Mouse (Mus musculus): ENCODE data around the gene Irx4. TPM values are rescaled to one million over a fixed set of nuclear protein-coding genes. Genes with fewer than 3 reads are reported as not detected.

Irx4 gene
- polyA plus RNA-seq, 1 experiment from 2014 or later = 17.5 TPM

DNA sequence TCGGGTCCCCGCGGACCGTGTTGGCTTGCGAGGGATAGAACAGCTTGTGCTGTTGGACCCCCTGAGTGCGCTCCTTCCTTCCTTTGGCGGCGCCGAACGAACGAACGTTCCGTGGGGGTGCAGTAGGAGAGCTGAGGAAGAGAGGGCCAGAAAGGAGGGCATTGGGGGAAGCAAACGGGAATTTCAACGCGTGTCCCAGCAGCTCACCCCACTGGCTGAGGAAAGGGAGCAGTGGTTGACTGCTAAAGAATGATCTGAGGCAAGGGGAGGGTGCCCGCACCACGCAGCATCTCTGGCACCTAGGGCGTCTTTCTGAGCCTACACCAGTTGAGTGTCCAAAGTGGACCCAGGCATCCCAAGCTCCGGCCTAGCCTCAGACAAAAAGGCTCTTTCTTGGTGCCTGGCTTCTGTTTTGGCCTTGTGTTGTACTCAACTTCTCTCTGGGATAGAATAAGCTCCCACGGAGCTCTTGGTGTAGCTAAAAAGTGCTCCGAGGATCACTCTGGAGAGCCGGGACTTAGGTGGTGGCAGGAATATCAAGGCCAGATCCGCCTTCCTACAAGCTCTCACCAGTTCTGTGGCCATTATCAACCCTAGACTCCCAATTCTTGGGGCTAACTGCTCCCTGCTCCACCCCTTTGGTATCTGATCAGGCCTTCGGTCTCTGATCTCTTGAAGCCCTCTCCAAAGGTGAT is 904 bp downstream of the Irx4 start:
- H3K27me3 ChIP-seq = peaks cover 90% of the 10 kb centered on the region
- no peak for ATAC-seq (ENCODE audit: insufficient number of reproducible peaks, low FRiP score, low TSS enrichment, low read depth)
- peak overlapping the region; percentile 71 for H3K4me2 ChIP-seq (replicated peaks)
- H3K9ac ChIP-seq = peak overlapping the region; percentile 28; the same call in 1 of the 2 replicates
- H3K4me3 ChIP-seq (replicated peaks) = peak overlapping the region; percentile 49
- 15% methylated on average over 18 of the region's 25 CpGs for WGBS
- peak overlapping the region; percentile 44; the same call in 1 of the 2 replicates for H3K27ac ChIP-seq (replicated peaks)
- H3K36me3 ChIP-seq = no peaks in the 10 kb centered on the region
- peaks cover 35% of the 10 kb centered on the region for H3K4me1 ChIP-seq
- H3K9me3 ChIP-seq (replicated peaks) = no peaks in the 10 kb centered on the region

DNA sequence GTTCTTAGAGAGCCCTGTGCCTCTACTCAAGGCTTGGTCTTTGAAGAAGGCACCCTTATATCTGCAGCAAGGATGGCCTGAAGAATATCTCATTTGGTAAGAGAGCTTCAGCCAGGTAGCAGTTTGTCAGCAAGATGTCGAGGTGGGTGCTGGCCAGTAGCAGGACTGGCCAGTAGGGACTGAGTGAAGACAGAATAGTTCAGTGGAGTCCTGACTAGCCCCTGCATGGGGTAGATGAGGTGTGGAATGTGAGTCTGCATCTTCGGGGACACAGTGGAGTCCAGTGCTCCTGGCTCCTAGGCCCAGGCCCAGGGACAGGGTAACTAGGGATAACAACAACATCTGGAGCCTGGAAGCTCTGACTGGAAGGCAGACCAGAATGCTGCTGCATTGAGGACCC is 1.6 kb downstream of the Irx4 start:
- Histone ChIP-seq H3K27ac (replicated peaks) (no peak overlapping the region), H3K4me2 (replicated peaks) (peak overlapping the region; percentile 71), H3K9me3 (replicated peaks) (no peaks in the 10 kb centered on the region), H3K4me3 (replicated peaks) (peak overlapping the region; percentile 49), H3K36me3 (no peaks in the 10 kb centered on the region), H3K4me1 (peaks cover 35% of the 10 kb centered on the region), H3K27me3 (peaks cover 97% of the 10 kb centered on the region), H3K9ac (no peak overlapping the region)
- no peak for ATAC-seq (ENCODE audit: insufficient number of reproducible peaks, low FRiP score, low TSS enrichment, low read depth)
- WGBS = 28% methylated on average over 2 of the region's 2 CpGs

DNA sequence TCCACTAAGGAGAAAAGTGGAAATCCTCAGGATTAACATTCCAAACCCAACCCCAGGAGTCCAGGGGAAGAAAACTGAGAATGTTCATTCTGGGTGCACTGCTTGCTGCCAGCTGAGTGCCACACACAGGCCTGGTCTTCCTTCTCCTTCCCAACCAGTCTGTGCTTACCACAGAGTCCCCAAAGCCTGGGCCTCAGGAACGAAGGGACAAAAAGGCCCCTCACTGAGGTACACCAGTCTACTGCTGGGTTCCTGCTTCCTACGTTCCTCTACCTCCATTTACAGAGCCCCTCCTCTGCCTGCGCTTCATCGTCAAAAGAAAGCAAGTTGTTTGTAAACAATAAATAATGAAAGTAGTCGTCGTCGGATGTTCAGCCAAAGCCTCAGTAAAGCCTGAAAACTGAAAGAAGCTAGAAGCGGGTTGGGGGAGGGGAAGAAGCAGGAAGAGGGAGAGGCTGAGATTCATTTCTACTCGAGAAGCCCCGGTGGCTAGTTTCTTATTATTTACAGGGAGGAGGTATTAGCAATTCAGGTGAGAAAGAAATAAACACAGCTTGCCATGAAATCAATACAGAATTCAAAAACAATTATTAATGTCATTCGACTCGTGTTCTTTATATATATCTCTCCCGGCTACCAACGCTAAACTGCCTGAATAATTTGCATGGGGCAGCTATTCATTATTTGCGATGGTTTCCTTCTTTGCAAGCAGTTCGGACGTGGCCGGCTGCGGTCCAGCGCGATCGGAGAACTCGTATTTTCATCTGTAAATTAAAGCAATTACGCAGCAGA is 2.3 kb downstream of the Irx4 start:
- Histone ChIP-seq H3K4me1 (peaks cover 35% of the 10 kb centered on the region), H3K4me2 (replicated peaks) (peak overlapping the region; percentile 71), H3K9ac (no peak overlapping the region), H3K4me3 (replicated peaks) (peak overlapping the region; percentile 49), H3K27ac (replicated peaks) (no peak overlapping the region), H3K9me3 (replicated peaks) (no peaks in the 10 kb centered on the region), H3K27me3 (peaks cover 97% of the 10 kb centered on the region), H3K36me3 (no peaks in the 10 kb centered on the region)
- 4% methylated on average over 24 of the region's 24 CpGs for WGBS
- ATAC-seq (ENCODE audit: insufficient number of reproducible peaks, low FRiP score, low TSS enrichment, low read depth) = no peak

DNA sequence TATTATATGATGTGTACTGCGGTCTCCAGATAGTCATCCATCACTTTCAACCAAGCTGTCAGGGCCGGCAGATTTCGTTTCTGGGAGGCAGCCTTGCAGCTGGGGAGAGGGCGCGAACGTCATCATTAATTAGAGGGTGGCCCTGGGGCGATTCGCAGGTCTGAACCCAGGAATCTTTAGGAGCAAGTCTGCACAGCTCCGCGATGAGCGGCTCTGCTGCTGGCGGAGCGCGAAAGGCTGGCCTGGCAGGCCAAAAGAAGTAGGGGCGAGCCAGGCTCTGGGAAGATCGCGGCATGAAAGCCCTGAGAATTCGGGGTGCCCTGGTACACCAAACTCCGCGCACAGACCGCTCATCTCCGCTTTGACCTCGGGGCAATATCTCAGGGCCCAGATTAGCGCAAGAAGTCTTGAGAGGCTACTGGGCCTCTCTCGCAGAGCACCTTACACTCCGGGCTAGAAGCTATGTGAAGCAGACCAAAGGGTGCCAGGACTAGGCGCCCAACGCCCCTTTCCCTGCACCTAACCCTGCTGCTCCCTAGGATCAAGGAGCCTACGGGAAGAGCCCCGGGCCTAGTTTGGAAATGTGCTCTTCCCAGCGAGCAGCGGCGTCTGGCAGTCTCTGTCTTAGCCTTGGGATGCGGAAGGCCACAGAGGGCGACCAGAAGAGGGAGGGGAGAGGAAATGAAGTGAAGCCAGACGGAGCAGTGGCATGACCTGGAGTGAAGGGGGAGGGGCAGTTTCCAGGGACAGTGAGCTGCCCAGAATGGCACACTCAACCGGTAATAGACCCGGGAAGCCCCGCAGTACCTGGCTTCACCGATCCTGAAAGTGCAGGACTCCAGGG is 3.1 kb downstream of the Irx4 start:
- 6% methylated on average over 40 of the region's 40 CpGs for WGBS
- no peak for ATAC-seq (ENCODE audit: insufficient number of reproducible peaks, low FRiP score, low TSS enrichment, low read depth)

DNA sequence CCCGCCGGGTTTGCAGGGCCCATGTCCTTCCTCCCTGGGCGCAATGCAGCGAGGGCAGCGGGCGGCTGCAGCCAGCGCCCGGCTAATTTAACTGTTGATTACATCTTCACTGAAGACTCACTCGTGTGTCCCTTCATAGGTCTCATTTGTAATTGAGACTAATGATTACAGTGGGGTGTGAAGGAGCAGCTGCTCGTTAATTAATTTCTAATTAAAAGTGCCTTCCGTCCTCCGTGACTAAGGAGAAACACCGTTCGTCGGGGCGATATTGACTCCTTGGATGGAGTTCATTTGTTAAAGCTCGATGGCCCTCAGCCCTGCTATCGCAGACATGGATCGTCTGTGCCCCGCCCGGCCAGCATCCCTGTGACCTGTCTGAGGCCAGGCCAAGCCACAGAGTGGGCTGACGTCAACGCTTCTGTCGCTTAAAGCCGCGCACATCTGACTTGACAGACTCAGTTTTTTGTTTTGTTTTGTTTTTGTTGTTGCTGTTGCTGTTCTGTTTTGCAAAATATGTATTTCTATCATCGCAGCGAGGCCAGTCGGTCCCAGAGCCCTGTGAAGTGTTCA is 4.0 kb downstream of the Irx4 start:
- 8% methylated on average over 29 of the region's 29 CpGs for WGBS
- H3K36me3 ChIP-seq = no peaks in the 10 kb centered on the region
- H3K27me3 ChIP-seq = peaks cover 97% of the 10 kb centered on the region
- no peak for ATAC-seq (ENCODE audit: insufficient number of reproducible peaks, low FRiP score, low TSS enrichment, low read depth)
- no peak overlapping the region for H3K27ac ChIP-seq (replicated peaks)
- no peaks in the 10 kb centered on the region for H3K9me3 ChIP-seq (replicated peaks)
- H3K9ac ChIP-seq = no peak overlapping the region
- peaks cover 46% of the 10 kb centered on the region for H3K4me1 ChIP-seq
- H3K4me3 ChIP-seq (replicated peaks) = peak overlapping the region; percentile 49
- peak overlapping the region; percentile 71 for H3K4me2 ChIP-seq (replicated peaks)

More for the DNA sequence above, 3.1 kb downstream of the Irx4 start:
- Histone ChIP-seq H3K27ac (replicated peaks) (0 out of 2 replicates have a peak overlapping the region, but pooled peaks have one; percentile 17), H3K4me2 (replicated peaks) (peak overlapping the region; percentile 71), H3K36me3 (no peaks in the 10 kb centered on the region), H3K9ac (0 out of 2 replicates have a peak overlapping the region, but pooled peaks have one; percentile 4), H3K4me3 (replicated peaks) (peak overlapping the region; percentile 49), H3K9me3 (replicated peaks) (no peaks in the 10 kb centered on the region), H3K4me1 (peaks cover 37% of the 10 kb centered on the region), H3K27me3 (peaks cover 97% of the 10 kb centered on the region)

DNA sequence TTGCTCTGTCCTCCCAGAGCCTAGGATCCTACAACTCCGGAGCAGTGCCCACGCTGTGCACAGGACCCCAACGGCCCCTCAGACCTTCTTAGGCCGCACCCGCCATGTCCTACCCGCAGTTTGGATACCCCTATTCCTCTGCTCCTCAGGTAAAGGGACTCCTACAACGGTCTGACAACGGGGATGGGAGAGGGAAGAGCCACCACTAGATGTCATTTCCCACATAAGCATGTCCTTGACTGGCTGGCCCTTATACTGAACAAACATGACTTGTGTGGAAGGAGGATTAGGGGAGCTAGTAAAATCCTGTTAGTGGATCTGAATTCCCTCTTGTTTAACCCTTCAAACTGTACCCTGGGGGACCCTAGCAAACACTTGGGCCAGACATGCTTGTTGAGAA is 4.6 kb downstream of the Irx4 start:
- Histone ChIP-seq H3K27me3 (peaks cover 97% of the 10 kb centered on the region), H3K36me3 (no peaks in the 10 kb centered on the region), H3K9me3 (replicated peaks) (no peaks in the 10 kb centered on the region), H3K9ac (no peak overlapping the region), H3K4me3 (replicated peaks) (peak overlapping the region; percentile 27; the same call in 1 of the 2 replicates), H3K4me2 (replicated peaks) (peak overlapping the region; percentile 37; the same call in 1 of the 2 replicates), H3K4me1 (peaks cover 46% of the 10 kb centered on the region), H3K27ac (replicated peaks) (no peak overlapping the region)
- ATAC-seq (ENCODE audit: insufficient number of reproducible peaks, low FRiP score, low TSS enrichment, low read depth) = no peak
- 31% methylated on average over 8 of the region's 8 CpGs for WGBS

DNA sequence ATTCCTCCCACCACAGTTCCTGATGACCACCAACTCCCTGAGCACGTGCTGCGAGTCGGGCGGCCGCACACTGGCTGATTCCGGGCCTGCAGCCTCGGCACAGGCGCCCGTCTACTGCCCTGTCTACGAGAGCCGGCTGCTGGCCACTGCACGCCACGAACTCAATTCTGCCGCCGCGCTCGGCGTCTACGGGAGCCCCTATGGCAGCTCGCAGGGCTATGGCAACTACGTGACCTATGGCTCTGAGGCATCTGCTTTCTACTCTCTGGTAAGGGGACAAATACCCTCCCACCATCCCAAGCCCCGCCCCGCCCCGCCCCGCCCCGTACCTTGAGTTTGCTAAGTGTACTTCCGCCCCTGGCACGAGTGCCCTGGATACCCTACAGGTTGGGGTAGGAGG is 5.2 kb downstream of the Irx4 start:
- H3K4me3 ChIP-seq (replicated peaks) = peak overlapping the region; percentile 27
- peak overlapping the region; percentile 37 for H3K4me2 ChIP-seq (replicated peaks)
- WGBS = 3% methylated on average over 28 of the region's 28 CpGs
- no peak for ATAC-seq (ENCODE audit: insufficient number of reproducible peaks, low FRiP score, low TSS enrichment, low read depth)
- peaks cover 97% of the 10 kb centered on the region for H3K27me3 ChIP-seq
- peaks cover 41% of the 10 kb centered on the region for H3K4me1 ChIP-seq
- H3K9me3 ChIP-seq (replicated peaks) = no peaks in the 10 kb centered on the region
- H3K36me3 ChIP-seq = no peaks in the 10 kb centered on the region
- no peak overlapping the region for H3K9ac ChIP-seq
- no peak overlapping the region for H3K27ac ChIP-seq (replicated peaks)

DNA sequence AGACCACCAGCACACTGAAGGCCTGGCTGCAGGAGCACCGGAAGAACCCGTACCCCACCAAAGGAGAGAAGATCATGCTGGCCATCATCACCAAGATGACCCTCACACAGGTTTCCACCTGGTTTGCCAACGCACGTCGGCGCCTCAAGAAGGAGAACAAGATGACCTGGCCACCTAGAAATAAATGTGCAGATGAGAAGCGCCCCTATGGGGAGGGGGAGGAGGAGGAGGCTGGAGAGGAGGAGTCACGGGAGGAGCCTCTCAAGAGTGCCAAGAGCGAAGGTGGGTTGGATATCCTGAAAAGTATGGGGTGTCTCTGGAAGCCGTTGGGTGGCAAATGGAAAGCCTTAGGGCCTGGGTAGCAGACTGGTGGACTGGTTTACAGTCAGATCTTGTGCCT is 7.3 kb downstream of the Irx4 start:
- Histone ChIP-seq H3K9ac (no peak overlapping the region), H3K4me1 (peaks cover 49% of the 10 kb centered on the region), H3K27me3 (peaks cover 97% of the 10 kb centered on the region), H3K9me3 (replicated peaks) (no peaks in the 10 kb centered on the region), H3K4me2 (replicated peaks) (no peak overlapping the region), H3K27ac (replicated peaks) (no peak overlapping the region), H3K4me3 (replicated peaks) (no peak overlapping the region), H3K36me3 (no peaks in the 10 kb centered on the region)
- ATAC-seq (ENCODE audit: insufficient number of reproducible peaks, low FRiP score, low TSS enrichment, low read depth) = no peak
- 21% methylated on average over 10 of the region's 10 CpGs for WGBS

DNA sequence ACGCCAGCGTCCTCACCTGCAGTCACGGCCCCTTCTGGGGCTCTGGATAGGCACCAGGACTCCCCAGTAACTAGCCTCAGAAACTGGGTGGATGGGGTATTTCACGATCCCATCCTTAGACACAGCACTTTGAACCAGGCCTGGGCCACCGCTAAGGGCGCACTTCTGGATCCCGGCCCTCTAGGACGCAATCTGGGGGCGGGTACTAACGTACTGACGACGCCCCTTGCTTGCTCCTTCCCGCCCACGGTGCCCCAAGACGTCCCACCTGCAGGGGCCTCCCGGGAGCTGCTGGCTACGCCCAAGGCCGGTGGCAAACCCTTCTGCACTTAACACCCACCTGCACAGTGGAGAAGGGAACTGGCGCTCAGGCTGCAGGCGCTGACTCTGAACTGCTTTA is 8.4 kb downstream of the Irx4 start:
- Histone ChIP-seq H3K4me1 (peaks cover 40% of the 10 kb centered on the region), H3K9ac (no peak overlapping the region), H3K9me3 (replicated peaks) (no peaks in the 10 kb centered on the region), H3K4me3 (replicated peaks) (0 out of 2 replicates have a peak overlapping the region, but pooled peaks have one; percentile 2), H3K36me3 (no peaks in the 10 kb centered on the region), H3K4me2 (replicated peaks) (0 out of 2 replicates have a peak overlapping the region, but pooled peaks have one; percentile 13), H3K27me3 (peaks cover 98% of the 10 kb centered on the region), H3K27ac (replicated peaks) (no peak overlapping the region)
- no peak for ATAC-seq (ENCODE audit: insufficient number of reproducible peaks, low FRiP score, low TSS enrichment, low read depth)
- 2% methylated on average over 20 of the region's 20 CpGs for WGBS

DNA sequence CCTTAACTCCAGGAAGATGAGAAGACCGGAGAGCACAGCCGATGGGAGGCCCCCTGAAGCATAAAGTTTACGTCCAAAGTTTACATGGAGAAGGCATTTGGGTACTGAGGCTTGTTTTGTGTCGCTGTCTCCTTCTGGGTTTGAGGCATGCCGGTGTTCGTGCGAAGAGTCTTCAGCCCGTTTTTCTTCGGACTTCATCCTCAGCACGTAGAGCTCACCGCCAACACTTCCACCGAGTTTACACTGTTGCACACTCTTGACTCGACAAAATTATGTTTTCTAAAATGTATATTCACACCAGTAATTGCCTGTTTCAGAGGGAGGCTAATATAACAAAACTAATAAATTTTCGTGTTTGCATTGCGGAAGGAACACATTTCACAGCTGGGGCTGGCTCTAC is 9.0 kb downstream of the Irx4 start:
- peaks cover 98% of the 10 kb centered on the region for H3K27me3 ChIP-seq
- no peaks in the 10 kb centered on the region for H3K9me3 ChIP-seq (replicated peaks)
- ATAC-seq (ENCODE audit: insufficient number of reproducible peaks, low FRiP score, low TSS enrichment, low read depth) = no peak
- no peak overlapping the region for H3K4me2 ChIP-seq (replicated peaks)
- H3K4me3 ChIP-seq (replicated peaks) = no peak overlapping the region
- 19% methylated on average over 15 of the region's 15 CpGs for WGBS
- H3K4me1 ChIP-seq = peaks cover 35% of the 10 kb centered on the region
- no peaks in the 10 kb centered on the region for H3K36me3 ChIP-seq
- no peak overlapping the region for H3K9ac ChIP-seq
- H3K27ac ChIP-seq (replicated peaks) = no peak overlapping the region

Data from embryonic facial prominence, embryonic 15.5 days (tissue).